Mouse (Mus musculus) cerebellum, postnatal 10 days (tissue): Measurements from ENCODE around the gene Stac.

ENCODE experiments used
- DNase-seq, 2 experiments: peaks; one replicate each; pipeline ENCODE4 v3.0.0; 2021; ENCODE audit warnings: mixed read lengths in 2 of 2

The Stac gene

DNA sequence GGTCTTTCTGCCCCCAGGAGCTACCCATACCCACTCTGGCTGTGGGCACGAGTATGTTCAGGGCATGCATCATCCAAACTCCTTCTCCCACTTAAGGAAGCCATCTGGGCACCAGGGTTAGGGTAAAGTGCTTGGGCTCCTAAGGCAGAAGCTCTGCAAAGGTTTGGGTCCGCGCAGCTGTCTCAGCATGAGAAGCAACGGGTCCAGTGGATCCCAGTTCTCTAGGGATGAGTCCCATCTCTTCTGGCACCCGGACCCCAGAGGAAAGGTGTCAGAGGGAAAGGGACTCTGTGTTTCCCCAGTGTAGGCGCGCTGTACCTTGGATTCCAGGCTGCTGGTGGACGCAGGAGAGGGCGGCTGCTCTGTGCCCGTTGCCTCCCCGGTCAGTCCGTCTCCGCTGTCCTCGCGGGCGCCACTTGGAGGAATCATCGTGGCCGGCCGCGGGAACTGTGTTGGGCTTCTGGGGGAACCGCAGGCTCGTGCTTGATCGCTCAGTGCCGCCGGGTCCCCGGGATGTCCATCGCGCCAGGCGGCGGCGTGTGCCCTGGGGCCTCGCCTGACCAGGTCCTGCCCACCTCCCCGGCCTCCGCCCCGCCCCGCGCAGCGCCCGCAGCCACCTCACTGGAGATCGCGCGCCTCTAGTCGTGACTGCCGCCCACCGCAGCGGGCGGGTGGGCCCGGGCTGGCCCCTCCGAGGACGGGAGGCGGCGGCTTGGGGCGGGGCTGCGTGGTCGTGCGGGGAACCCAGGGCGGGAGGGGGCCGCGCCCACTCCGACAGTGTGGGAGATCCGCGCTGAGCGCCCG, at the start of gene Stac:
Gene Stac (minus strand): TSS at position 669 of the 804 bp plus-strand sequence.
- peak; percentile 44 to 52 for DNase-seq

DNA sequence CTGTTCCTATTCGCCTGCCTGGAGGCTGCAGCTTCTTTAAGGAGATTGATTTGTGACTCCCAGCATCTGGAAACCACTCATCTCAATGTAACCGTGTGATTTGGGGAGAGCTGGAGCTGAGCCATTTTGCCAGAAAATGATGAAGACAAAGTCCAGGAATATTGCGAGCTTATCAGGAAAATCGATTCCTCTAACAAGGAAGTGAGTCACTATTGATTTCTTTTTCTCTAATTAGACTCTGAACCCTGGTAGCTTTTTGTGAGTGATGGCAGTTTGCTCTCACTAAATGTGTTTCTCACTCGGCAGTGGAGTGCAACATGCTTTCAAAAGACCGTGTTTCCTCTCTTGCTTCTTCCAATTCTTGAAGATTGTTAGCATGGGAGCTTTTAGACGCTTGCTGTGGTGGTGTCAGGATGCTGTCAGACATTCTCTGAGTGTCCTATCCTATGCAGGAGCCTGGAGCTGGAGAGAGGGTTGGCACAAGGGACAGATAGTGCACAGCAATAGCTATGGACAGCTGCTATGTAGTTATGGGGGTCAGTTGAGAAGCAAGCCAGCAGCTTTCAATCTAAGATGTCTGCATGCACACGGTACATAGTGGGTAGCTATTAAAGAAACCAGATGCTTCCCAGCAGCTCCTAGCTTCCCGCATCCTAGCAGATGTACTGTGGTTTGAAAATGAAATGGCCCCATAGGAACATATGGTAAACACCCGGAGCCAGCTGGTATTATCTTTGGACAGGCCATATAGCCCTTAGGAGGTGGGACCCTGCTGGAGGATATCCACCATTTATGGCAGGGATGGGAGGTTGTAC, 49.5 kb upstream of the Stac start:
- DNase-seq, result peak; percentile 24 to 56

DNA sequence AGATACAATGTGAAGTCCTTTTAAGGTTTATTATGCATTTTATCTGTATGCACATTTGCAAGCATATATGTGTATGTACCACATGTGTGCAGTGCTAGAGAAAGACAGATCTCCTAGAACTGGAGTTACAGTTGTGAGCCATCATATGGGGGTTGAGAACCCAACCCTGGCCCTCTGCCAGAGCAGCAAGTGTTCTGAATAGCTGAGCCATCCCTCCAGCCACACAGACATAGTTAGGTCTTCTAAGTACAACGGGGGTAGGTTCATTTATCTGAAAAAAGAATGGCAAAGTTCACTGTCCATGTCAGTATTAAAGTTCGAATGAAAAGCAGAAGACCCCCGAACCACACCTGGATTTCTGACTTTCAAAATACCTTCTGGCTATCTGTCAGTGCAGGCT, 48.9 kb upstream of the Stac start:
- peak; percentile 45 to 51 for DNase-seq

DNA sequence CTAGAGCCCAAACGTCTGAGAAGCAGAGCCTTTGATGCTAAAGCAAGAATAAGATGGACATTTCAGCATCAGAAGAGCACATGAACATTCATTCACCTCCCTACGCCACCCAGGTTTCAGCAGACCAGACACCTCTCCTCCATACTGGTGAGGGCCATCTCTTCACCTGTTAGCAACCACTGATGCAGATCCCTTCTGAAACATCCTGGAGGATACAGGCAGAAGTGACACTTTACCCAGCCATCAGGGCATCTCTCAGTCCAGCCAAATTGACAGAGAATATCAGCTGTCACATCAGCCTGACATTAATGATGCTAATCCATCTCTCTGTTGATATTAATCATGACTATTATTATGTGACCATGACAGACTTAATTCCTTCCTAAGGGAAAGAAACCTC, 47.6 kb upstream of the Stac start:
- DNase-seq, result no peak

DNA sequence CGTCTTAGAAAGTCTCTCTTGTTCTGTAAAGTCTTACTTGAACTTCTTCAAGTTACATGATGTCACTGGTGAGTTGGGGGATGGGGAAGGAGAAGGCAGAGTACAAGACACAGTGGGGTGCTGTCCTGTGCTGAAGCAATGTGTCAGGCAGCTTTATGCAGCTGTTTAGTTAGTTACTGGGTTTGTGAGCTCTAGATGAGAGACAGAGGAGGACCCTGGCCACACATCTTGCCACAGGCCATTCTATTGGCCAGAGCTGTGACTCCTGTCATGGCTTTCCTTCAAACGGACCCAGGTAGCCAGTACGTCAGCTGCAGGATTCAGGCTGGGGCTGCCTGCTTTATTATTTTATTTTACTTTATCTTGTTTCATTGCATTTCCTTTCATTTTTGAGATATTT, 45.8 kb upstream of the Stac start:
- DNase-seq, result no peak

DNA sequence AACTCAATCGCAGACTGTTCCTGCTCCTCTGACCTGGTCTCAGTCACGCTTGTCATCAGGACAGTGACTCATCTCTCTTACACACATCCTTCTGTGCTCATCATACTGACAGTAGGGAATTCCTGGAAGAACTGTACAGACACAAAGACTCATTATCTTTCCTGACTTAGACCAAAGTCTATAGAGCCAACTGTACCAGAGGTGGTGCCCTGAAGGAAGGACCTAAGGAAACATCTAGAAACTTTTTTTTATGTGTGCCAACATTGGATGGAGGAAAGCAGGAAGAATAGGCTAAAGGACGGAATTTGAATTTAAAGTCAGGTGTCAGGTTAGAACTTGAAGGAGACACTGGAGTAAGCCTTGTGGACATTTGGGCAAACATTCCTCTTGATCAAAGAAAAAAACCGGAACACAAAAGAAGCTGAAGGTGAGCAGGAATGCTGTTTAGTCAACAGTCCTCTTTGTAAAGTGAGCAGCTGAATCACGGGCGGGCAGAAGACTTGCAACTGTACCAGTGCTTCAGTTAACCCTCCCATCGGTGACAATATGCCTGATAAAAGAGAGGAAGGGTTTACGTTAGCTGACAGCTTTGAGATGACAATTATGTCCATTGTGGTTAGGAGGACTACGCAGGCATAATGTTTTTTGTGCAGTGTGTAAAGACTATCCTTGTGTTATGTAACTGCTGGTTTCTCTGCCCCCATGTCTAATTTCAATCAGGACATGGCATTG, 42.0 kb upstream of the Stac start:
- DNase-seq, result no peak

DNA sequence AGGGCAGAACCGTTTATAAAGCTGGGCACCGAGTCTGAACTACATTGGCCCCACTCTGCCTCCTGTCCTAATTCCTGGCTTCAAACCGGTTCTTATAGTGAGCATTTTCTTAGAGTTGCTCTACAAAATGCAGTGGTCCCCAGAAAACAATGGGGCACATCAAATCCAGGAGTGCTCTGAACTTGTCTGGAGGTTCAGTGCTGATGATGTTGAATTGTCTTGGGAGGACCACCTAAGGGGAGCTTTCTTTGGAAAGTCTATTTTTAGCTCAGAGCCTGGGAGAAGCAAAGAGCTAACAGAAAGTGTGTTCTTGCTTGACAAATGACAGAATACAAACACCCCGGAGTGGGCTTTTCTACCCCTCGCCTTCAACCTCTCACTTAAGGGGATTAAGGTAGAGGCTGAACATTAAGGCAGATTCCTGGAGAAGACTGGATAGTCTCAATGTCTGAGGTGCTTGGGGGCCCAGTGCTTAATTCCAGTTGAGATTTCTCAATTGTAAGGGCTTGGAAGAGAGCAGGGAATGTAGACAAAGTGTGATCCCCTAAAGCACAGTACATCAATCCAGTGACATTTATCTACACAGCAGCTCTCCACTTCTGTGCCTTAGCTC, 34.9 kb upstream of the Stac start:
- no peak for DNase-seq

DNA sequence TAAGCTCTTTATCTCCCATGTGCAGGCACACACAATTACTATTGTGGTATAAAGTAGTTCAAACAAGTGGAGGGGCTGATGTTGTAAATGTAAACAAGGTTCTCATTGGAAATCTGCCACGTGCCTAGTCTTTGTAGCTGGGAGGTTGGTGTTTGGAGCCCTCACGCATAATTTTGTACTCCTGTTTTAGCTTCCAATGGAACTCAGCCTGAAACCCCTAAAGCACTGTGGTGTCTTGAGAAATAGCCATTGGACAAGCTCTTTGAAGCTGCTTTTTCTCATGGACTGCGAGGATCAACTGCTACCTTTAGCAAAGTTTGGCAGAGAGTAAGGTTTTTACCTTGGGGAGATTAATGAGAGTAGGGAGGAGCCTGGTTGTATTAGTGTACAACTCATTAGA, 24.3 kb upstream of the Stac start:
- DNase-seq, result no peak

DNA sequence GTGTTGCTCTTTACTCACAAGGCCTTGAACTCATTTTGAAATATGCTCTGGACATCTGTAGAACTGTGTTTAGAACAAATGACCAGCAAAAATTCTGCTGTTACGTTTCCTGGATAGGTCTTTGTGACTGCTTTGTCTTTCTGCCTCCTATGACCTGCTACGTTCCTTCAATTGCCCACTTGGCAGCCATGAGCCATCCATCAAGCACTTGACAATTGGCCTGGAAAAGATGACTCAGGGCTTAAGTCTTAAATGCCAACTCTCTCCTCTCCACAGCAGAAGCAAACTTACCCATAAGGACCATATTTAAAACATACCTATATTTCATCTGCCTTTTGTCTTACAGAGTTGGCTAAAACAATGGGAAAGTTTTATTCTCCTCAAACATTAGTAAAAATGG, 10.0 kb upstream of the Stac start:
- DNase-seq, result no peak

DNA sequence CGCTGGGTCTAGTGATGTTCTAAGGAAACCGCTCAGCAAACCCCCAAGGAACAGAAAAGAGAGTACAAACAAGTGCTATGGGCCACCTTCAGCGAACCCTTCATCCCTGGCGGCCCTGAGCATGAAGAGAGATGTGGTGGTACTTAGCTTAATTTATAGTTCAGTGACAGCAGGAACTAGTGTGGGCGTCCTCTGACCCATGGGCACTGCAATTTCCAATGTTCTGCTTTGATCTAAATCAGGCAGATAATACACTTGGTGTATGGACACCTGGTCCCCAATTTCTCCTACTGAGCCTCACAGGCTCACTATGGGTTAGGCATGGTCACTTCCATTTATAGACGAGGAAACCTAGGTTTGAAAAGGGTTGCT, 322 bp upstream of the Stac start:
- DNase-seq, result no peak

DNA sequence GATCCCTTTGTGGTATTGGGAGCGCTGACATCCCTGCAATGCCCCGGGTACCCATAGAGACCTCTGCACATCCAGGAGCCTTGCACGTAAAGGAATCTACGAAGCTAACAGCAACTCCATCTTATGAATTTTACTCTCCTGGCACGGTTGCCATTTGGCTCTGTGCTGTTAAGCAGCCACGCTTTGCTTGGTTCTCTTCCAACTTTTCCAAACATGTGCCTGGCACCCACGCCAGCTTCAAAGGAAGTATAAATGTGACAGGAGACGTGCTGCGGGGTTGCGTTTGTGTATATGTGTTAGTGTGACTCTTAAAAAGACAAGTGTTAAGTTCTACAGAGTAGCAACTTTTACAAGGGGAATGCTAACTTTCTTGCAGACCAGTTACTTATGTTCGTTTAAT, 1.0 kb downstream of the Stac start:
- peak; percentile 48 to 49 for DNase-seq

DNA sequence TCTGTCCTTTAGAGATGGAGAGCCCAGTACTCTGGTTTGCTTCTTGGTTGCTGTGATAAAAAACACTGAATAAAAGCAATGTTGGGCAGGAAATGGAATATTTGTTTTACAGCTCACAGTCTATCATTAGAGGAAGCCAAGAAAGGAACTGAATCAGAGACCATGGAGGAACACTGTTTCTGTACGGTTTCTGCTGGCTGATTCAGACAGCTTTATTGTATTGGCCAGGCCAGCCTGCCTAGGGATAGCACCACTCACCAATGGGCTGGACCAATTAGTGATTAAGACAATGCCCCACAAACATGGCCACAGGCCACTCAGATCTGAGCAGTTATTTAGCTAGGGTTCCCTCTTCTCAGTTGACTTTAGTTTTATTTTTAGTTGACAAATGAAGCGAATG, 6.0 kb downstream of the Stac start:
- DNase-seq, result no peak

DNA sequence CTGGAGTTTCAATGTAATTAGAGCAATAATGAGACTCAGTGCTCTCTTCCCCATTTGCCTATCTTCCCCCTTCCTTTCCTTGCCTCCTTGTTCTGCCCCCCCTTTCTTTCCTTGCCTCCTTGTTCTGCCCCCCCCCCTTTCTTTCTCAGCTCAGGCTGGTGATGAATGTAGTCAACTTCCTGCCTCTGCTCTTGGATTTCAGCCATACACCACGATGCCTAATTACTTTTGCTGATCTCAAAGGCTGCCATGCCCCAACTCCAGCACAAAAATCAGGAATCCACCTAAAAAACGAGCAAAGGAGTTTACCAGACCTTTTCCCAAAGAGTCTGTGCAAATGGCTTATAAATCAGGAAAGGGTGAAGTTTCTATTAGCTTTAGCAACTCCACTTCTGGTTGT, 10.6 kb downstream of the Stac start:
- no peak for DNase-seq

DNA sequence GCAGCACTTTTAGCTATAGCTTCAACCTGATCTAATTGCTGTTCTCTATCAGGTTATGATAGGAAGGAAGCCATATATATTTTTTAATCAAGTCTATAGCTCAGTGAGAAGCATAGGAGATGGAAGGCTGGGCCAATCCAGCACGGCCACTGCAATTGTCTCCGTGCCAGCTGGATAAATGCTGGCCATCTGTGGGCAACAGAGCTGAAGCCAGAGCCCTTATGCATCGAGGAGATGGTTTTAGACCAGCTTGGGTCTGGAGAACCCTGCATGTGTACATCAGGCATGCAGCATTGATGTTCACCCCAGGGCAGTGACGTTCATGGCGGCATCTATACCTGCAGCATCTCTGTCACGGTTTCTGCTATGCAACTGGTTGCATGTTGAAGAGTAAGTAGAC, 20.3 kb downstream of the Stac start:
- DNase-seq, result peak; percentile 66 to 74

DNA sequence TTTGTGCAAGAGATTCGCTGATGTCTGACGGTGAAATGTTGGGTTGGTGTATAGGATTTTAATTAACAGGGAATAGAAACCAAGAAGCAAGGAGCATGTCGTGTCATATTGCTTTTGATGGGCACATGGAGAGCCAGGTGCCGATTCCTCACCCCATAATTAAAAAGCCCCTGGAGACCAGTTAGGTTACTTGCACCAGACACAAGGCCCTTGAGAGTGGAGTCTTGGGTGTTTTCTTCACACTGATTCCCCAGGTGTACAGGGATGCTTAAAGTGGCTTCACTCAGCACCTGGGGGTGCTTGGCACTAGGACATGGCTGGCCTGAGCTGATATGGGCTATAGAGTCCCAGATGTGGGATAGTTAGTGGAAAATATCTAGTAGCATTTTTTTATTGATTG, 35.1 kb downstream of the Stac start:
- DNase-seq, result no peak

DNA sequence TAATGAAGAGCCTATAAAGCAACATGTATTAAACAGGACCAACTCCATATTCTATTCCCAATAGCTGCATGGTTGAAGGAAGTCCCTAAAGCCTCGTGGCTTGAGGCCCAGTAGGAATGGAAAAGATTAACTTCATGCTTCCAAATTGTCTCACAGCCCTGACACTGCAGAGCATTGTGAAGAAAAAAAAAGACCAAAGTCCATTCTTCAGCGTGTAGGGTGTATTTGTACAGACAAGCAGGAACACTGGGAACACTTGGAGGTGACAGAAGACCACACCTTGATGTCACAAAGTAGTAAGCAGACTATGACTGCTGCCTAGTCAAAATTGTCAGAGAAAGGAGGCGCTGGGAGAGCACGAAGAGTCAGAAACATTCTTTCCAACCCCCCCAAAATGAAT, 45.9 kb downstream of the Stac start:
- no peak for DNase-seq

DNA sequence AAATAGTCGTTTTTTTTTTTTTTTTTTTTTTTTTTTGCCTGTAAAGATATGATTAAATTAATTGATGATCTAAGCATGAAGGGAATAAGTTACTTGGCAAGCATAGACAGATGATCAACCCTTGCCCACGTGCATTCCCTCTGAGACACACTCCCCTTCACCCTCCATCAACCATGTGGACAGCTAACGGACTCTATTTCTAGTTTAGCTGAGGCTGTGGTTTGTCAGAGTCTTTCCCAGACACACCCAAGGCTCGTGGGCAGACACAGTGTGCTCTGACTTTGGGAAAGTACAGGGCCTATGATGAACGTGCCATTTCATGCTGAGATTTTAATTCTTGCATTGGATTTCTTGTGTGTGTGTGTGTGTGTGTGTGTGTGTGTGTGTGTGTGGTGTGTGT, 46.8 kb downstream of the Stac start:
- no peak for DNase-seq

DNA sequence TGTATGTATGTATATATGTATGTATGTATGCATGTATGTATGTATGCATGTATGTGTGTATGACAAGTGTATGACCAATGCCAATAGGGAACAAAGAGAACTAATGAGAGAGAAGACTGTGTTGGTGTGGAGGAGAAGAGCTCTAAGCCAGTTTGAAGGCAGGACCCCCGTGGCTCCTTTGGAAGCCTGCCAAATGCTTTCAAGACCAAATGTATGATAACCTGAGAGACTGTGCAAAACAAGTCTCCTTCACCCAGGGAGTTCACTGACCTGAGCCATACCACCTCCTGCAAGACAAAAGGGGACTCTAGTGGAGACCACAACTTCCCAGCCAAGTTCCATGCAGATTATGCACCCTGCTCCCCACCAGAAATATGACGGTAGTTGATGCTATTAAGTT, 52.5 kb downstream of the Stac start:
- DNase-seq, result peak; percentile 80 to 82

DNA sequence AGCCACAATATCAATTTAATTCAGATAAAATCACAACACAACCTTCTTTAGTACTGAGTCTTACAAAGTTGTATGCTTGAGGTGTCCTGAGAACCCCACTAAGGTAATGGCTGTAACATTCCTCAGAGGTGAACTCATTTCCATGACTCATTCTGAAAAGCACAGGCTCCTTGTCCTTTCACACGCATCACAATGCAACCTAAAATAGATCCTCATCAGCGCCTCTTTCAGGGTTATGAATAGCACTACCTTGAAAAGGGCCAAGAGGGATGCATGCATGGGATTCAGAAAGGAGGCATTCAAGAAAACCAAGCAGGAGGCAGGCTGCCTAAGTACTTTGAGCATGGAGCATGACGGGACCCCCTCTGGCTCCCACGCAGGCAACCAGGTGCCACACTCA, 57.3 kb downstream of the Stac start:
- DNase-seq, result no peak

DNA sequence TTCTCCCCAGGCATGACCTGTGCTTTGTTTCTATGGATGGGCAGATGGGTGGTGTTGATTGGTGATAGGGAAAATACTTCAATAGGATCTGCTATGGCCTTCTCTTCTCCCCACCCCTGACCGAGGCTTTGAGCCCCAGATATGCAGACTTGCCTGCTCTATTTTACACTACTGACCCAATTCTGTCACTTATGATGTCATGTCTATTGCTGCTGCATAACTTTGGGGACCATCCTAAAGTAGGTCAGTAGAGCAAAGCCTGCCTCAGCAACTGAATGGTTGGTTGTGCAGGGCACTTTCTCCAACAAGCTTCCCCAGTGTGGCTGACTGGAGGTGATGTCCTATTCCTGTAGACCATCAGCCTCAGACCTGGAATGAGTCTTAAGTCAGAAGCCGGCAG, 69.0 kb downstream of the Stac start:
- no peak for DNase-seq

DNA sequence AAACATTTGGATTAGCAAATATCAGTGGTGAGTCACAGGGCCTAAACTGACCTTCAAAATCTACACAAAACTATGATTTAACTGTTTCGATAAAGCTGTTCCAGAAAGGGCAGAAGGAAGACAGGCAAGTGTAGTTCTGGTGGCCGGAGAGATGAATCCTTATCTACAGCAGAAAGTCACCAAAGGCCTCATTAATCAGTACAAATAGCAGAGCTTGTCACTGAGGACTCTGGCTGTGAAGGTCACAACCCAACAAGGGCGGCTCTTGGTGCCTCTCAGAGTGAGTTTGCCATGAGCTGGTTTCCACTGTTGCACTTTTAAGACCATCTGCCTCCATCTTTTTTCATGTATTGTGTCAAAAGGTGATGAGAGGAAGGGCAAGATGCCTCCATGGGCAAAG, 78.8 kb downstream of the Stac start:
- no peak for DNase-seq

DNA sequence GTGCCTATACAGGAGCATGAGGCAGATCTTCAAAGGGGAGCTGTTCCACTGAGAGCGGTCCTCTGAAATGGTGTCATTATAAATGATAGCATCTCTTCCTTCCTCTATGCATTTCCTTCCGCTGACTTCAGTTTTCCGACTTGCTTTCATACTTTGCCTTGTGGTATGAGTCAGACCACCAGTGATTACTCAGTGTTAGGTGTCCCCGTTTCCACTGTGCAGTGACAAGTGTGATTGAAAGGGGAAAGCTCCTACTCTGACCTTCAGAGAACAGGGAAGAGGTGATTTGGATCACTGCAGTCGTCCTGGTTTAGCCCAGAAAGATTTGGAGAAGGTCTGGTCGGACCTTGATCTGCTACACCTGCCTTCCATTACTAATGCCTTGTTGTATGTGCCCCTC, 81.4 kb downstream of the Stac start:
- no peak for DNase-seq

DNA sequence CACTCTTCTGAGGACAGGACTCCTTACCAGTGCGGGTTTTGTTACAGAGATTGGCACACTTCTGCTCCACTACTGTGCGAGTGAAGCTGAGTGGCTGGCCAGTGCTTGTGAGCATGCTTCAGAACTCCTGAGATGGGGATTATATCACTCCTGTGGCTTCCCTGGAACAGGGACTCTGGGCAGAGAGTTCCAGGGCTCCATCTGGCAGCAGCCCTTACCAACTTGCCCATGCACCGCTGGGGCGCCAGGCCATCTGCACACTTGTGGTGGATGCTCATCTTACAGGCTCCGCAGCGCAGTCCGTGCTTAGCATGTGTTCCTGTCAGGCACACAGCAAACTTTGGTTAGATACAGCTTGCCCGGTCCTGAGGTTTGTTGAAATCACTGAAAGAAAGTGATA, 83.5 kb downstream of the Stac start:
- DNase-seq, result peak; percentile 86 to 94
